Mouse (Mus musculus): ENCODE data around the gene Bckdk. TPM values are rescaled to one million over a fixed set of nuclear protein-coding genes. Genes with fewer than 3 reads are reported as not detected.
A peak's percentile ranks its signal among the peaks of the same experiment; 100 is the strongest.

The Bckdk gene
- total RNA-seq, 2 experiments from 2014 or later: 36.9 to 41.7 TPM

GRCm38 (mm10) chr7:127944614-127945013, 40.7 kb downstream of the Bckdk start:
- Histone ChIP-seq H3K4me3 (no peak overlapping the region), H3K27ac (no peak overlapping the region)
- peak in 1 of 2 experiments; percentile 6 for DNase-seq (ENCODE audit: low spot score in 2 of 2)
- TF ChIP-seq CTCF (conservative IDR thresholded peaks at IDR 0.05): no peak

GRCm38 (mm10) chr7:127946470-127947023, 42.7 kb downstream of the Bckdk start, which contains the start of gene Prss36:
Prss36 (minus strand) TSS chr7:127946725.
- TF ChIP-seq CTCF (conservative IDR thresholded peaks at IDR 0.05): no peak
- DNase-seq (ENCODE audit: low spot score in 2 of 2): no peak
- Histone ChIP-seq H3K27ac (no peak within 1 kb of the TSS), H3K4me3 (no peak within 1 kb of the TSS)

- TF ChIP-seq CTCF (conservative IDR thresholded peaks at IDR 0.05): no peak
- Histone ChIP-seq H3K27ac (no peak overlapping the region), H3K4me3 (no peak overlapping the region)
- no peak for DNase-seq (ENCODE audit: low spot score in 2 of 2)
Observed at GRCm38 (mm10) chr7:127952864-127953581, 49.1 kb downstream of the Bckdk start.

- no peak for DNase-seq (ENCODE audit: low spot score in 2 of 2)
- Histone ChIP-seq H3K27ac (no peak overlapping the region), H3K4me3 (no peak overlapping the region)
- TF ChIP-seq CTCF (conservative IDR thresholded peaks at IDR 0.05): no peak
Observed at GRCm38 (mm10) chr7:127959364-127959763, 55.5 kb downstream of the Bckdk start.

Other genes starting within 250 kb of the Bckdk start
- gene Bcl7c, start 195.1 kb upstream of the Bckdk start, total RNA-seq (2021): 10 to 100 TPM; 20.1 to 26.6 TPM
- gene Ctf1, start 191.3 kb upstream of the Bckdk start, total RNA-seq (2021): 1 to 10 TPM; 1.9 to 3.1 TPM
- gene Ctf2, start 171.9 kb upstream of the Bckdk start, total RNA-seq (2021): not detected
- gene Fbxl19, start 159.5 kb upstream of the Bckdk start, total RNA-seq (2021): 10 to 100 TPM; 53.8 to 59.7 TPM
- gene Orai3, start 134.3 kb upstream of the Bckdk start, total RNA-seq (2021): 10 to 100 TPM; 30.1 to 31.5 TPM
- 10 to 100 TPM; 44.5 to 49.4 TPM for gene Setd1a, start 127.4 kb upstream of the Bckdk start, total RNA-seq (2021)
- gene Gm49388, start 118.5 kb upstream of the Bckdk start, total RNA-seq (2021): 1 to 10 TPM; 1.4 to 3.3 TPM
- 1 to 10 TPM; 7.0 to 8.8 TPM for gene Hsd3b7, start 103.5 kb upstream of the Bckdk start, total RNA-seq (2021)
- 10 to 100 TPM; 60.2 to 64.6 TPM for gene Stx4a, start 79.8 kb upstream of the Bckdk start, total RNA-seq (2021)
- gene Stx1b, start 79.5 kb upstream of the Bckdk start, total RNA-seq (2021): 100 to 1,000 TPM; 336 to 351 TPM
- 10 to 100 TPM; 33.3 to 35.8 TPM for gene Zfp646, start 27.9 kb upstream of the Bckdk start, total RNA-seq (2021)
- 10 to 100 TPM; 24.3 to 25.7 TPM for gene Zfp668, start 27.3 kb upstream of the Bckdk start, total RNA-seq (2021)
- 1 to 10 TPM; 2.8 to 3.1 TPM for gene Prss53, start 13.1 kb upstream of the Bckdk start, total RNA-seq (2021)
- gene Gm21974, start 8.6 kb upstream of the Bckdk start, total RNA-seq (2021): not detected
- gene Vkorc1, start 8.5 kb upstream of the Bckdk start, total RNA-seq (2021): 10 to 100 TPM; 26.3 to 26.6 TPM
- gene Kat8, start 8.4 kb downstream of the Bckdk start, total RNA-seq (2021): 10 to 100 TPM; 31.7 to 34.3 TPM
- under 1 TPM; 0.20 to 0.66 TPM for gene Prss8, start 26.0 kb downstream of the Bckdk start, total RNA-seq (2021)
- 10 to 100 TPM in 1 of 2 experiments, 1 to 10 TPM in 1; 9.7 to 10.6 TPM for gene Prss36, start 42.6 kb downstream of the Bckdk start, total RNA-seq (2021)
- 100 to 1,000 TPM; 345 to 392 TPM for gene Fus, start 63.4 kb downstream of the Bckdk start, total RNA-seq (2021)
- gene Pycard, start 89.8 kb downstream of the Bckdk start, total RNA-seq (2021): 1 to 10 TPM; 1.9 to 3.0 TPM
- gene Trim72, start 99.9 kb downstream of the Bckdk start, total RNA-seq (2021): 1 to 10 TPM in 1 of 2 experiments, under 1 TPM in 1; 0.77 to 1.0 TPM
- gene Itgam, start 158.6 kb downstream of the Bckdk start, total RNA-seq (2021): 10 to 100 TPM; 10.1 to 10.6 TPM
- gene Gm49368, start 158.6 kb downstream of the Bckdk start, total RNA-seq (2021): not detected
- gene Itgax, start 225.5 kb downstream of the Bckdk start, total RNA-seq (2021): under 1 TPM in 1 of 2 experiments, not detected in 1; 0.10 TPM